Mouse (Mus musculus) CH12.LX (cell line): ENCODE measurements around the gene Arhgef7. TPM values are rescaled to one million over a fixed set of nuclear protein-coding genes. Genes with fewer than 3 reads are reported as not detected.

Experiments
- DNase-seq: peaks from one replicate; pipeline ENCODE4 v3.0.0-alpha.2; 2013; ENCODE audit errors: extremely low read depth
- H3K27ac ChIP-seq: 2 replicates; pipeline ENCODE4 v1.5.1; 2012; ENCODE audit warnings: low read depth, mild to moderate bottlenecking, control low read depth, moderate library complexity; ENCODE audit not compliant: insufficient read depth
- H3K27me3 ChIP-seq: replicated peaks from 2 replicates; pipeline ENCODE3; 2012; ENCODE audit warnings: inconsistent platforms
- H3K36me3 ChIP-seq, 2 experiments: replicated peaks in 1 of 2; 2 replicates each; pipeline versions ENCODE3 to v1.6.1; 2012; ENCODE audit warnings: inconsistent platforms in 1 of 2, low read length in 1 of 2, mild to moderate bottlenecking in 1 of 2, mixed read lengths in 1 of 2, moderate library complexity in 1 of 2; ENCODE audit not compliant: control insufficient read depth in 1 of 2, insufficient read depth in 1 of 2
- H3K4me1 ChIP-seq, 2 experiments: 2 replicates each; pipeline ENCODE4 v1.6.1; 2012; ENCODE audit warnings: inconsistent platforms in 1 of 2, moderate library complexity in 1 of 2; ENCODE audit not compliant: insufficient read depth in 2 of 2, control insufficient read depth in 1 of 2
- H3K4me2 ChIP-seq: 2 replicates; pipeline ENCODE4 v1.6.1; 2012; ENCODE audit warnings: low read depth, mild to moderate bottlenecking, control low read depth; ENCODE audit not compliant: poor library complexity, insufficient read depth, severe bottlenecking
- H3K4me3 ChIP-seq, 3 experiments: fragments of 150-350 bp in 1 of 3; sonication (generic) in 1 of 3; replicated peaks in 1 of 3; 2 replicates each; pipeline versions ENCODE3 to v1.5.1; 2011 to 2012; ENCODE audit warnings: low read depth in 2 of 3, low read length in 2 of 3, mild to moderate bottlenecking in 2 of 3, moderate library complexity in 2 of 3, control low read depth in 1 of 3, improper control_type of control experiment in 1 of 3, inconsistent platforms in 1 of 3, mixed read lengths in 1 of 3; ENCODE audit not compliant: poor library complexity in 1 of 3
- H3K79me2 ChIP-seq: replicated peaks from 2 replicates; pipeline ENCODE4 v1.6.1; 2012; ENCODE audit warnings: mild to moderate bottlenecking, moderate library complexity; ENCODE audit not compliant: control insufficient read depth, poor library complexity, insufficient read depth, severe bottlenecking; ENCODE audit errors: extremely low read depth
- H3K9ac ChIP-seq: 2 replicates; pipeline ENCODE4 v1.6.1; 2012; ENCODE audit warnings: low read depth, mild to moderate bottlenecking, control low read depth, moderate library complexity; ENCODE audit not compliant: insufficient read depth
- H3K9me3 ChIP-seq: replicated peaks from 2 replicates; pipeline ENCODE3; 2012; ENCODE audit warnings: low read length, inconsistent platforms, mixed read lengths
- CHD1 ChIP-seq: IDR thresholded peaks from 2 replicates; pipeline ENCODE4 v1.6.1; 2012; ENCODE audit warnings: low read depth, low read length, improper control_type of control experiment, inconsistent platforms
- CTCF ChIP-seq, 2 experiments: IDR thresholded peaks in 1 of 2; conservative IDR thresholded peaks in 1 of 2; 2 replicates each; pipeline ENCODE4 v1.5.1; 2011 to 2012; ENCODE audit warnings: low read depth in 2 of 2, low read length in 2 of 2, improper control_type of control experiment in 1 of 2, inconsistent platforms in 1 of 2, mild to moderate bottlenecking in 1 of 2, moderate library complexity in 1 of 2
- E2F4 ChIP-seq: IDR thresholded peaks from 2 replicates; pipeline ENCODE4 v1.6.1; 2011; ENCODE audit warnings: low read depth, low read length, improper control_type of control experiment; ENCODE audit not compliant: insufficient replicate concordance
- ELF1 ChIP-seq: IDR thresholded peaks from 2 replicates; pipeline ENCODE4 v1.6.1; 2014; ENCODE audit warnings: low read depth, mild to moderate bottlenecking, inconsistent platforms, low read length, improper control_type of control experiment
- EP300 ChIP-seq: IDR thresholded peaks from 2 replicates; pipeline ENCODE4 v1.6.1; 2011; ENCODE audit warnings: low read length, improper control_type of control experiment
- ETS1 ChIP-seq: conservative IDR thresholded peaks from 2 replicates; pipeline ENCODE4 v1.6.1; 2012; ENCODE audit warnings: low read depth, mild to moderate bottlenecking, inconsistent platforms, low read length, improper control_type of control experiment, moderate library complexity
- HCFC1 ChIP-seq: IDR thresholded peaks from 2 replicates; pipeline ENCODE4 v1.6.1; 2012; ENCODE audit warnings: low read depth, mild to moderate bottlenecking, inconsistent platforms, low read length, improper control_type of control experiment
- KAT2A ChIP-seq: IDR thresholded peaks from 2 replicates; pipeline ENCODE4 v1.6.1; 2012; ENCODE audit warnings: low read length, improper control_type of control experiment, inconsistent platforms; ENCODE audit not compliant: insufficient replicate concordance
- MAZ ChIP-seq: IDR thresholded peaks from 2 replicates; pipeline ENCODE4 v1.6.1; 2012; ENCODE audit warnings: low read depth, mild to moderate bottlenecking, inconsistent platforms, low read length, improper control_type of control experiment, moderate library complexity
- MEF2A ChIP-seq: IDR thresholded peaks from 2 replicates; pipeline ENCODE4 v1.6.1; 2014; ENCODE audit warnings: low read depth, mild to moderate bottlenecking, inconsistent platforms, low read length, improper control_type of control experiment, borderline replicate concordance
- MXI1 ChIP-seq: IDR thresholded peaks from 2 replicates; pipeline ENCODE4 v1.6.1; 2011; ENCODE audit warnings: mild to moderate bottlenecking, low read depth, low read length, improper control_type of control experiment
- MYC ChIP-seq: IDR thresholded peaks from 2 replicates; pipeline ENCODE4 v1.6.1; 2011; ENCODE audit warnings: low read depth, mild to moderate bottlenecking, improper control_type of control experiment, low read length
- NRF1 ChIP-seq: IDR thresholded peaks from 2 replicates; pipeline ENCODE4 v1.6.1; 2014; ENCODE audit warnings: low read depth, mild to moderate bottlenecking, inconsistent platforms, low read length, improper control_type of control experiment, moderate library complexity
- POLR2AphosphoS2 ChIP-seq: IDR thresholded peaks from 2 replicates; pipeline ENCODE4 v1.6.1; 2011; ENCODE audit warnings: low read depth, low read length, improper control_type of control experiment
- RAD21 ChIP-seq: IDR thresholded peaks from 2 replicates; pipeline ENCODE4 v1.6.1; 2011; ENCODE audit warnings: low read depth, mild to moderate bottlenecking, low read length, improper control_type of control experiment, moderate library complexity
- RCOR1 ChIP-seq: conservative IDR thresholded peaks from 2 replicates; pipeline ENCODE4 v1.6.1; 2012; ENCODE audit warnings: low read depth, mild to moderate bottlenecking, inconsistent platforms, low read length, improper control_type of control experiment
- SMC3 ChIP-seq: IDR thresholded peaks from 2 replicates; pipeline ENCODE4 v1.6.1; 2011; ENCODE audit warnings: low read depth, low read length, improper control_type of control experiment
- TCF12 ChIP-seq: IDR thresholded peaks from 2 replicates; pipeline ENCODE4 v1.6.1; 2014; ENCODE audit warnings: low read depth, mild to moderate bottlenecking, inconsistent platforms, low read length, improper control_type of control experiment
- UBTF ChIP-seq: IDR thresholded peaks from 2 replicates; pipeline ENCODE4 v1.6.1; 2012; ENCODE audit warnings: low read depth, mild to moderate bottlenecking, inconsistent platforms, low read length, improper control_type of control experiment, moderate library complexity
- USF1 ChIP-seq: IDR thresholded peaks from 2 replicates; pipeline ENCODE4 v1.6.1; 2014; ENCODE audit warnings: low read depth, mild to moderate bottlenecking, inconsistent platforms, low read length, improper control_type of control experiment
- USF2 ChIP-seq: conservative IDR thresholded peaks from 2 replicates; pipeline ENCODE4 v1.6.1; 2011; ENCODE audit warnings: low read depth, low read length, improper control_type of control experiment
- ZKSCAN1 ChIP-seq: IDR thresholded peaks from 2 replicates; pipeline ENCODE4 v1.6.1; 2012; ENCODE audit warnings: low read depth, inconsistent platforms, low read length, improper control_type of control experiment, borderline replicate concordance
- ZNF384 ChIP-seq: IDR thresholded peaks from 2 replicates; pipeline ENCODE4 v1.6.1; 2012; ENCODE audit warnings: low read depth, low read length, improper control_type of control experiment, inconsistent platforms
- dilution Hi-C: fragments of 300-500 bp; cut with MboI; formaldehyde crosslinking; loops from 2 replicates; pipeline ENCODE4 v1.14.3; 2020; ENCODE audit warnings: low sequenced_read_pairs; ENCODE audit not compliant: extremely low pct_unique_long_range_greater_than_20kb, extremely low pct_ligation_motif_present
- in situ Hi-C: fragments of 300-500 bp; cut with MboI; formaldehyde crosslinking; loops from 3 replicates; pipeline ENCODE4 v1.14.3; 2019; ENCODE audit warnings: low sequenced_read_pairs, low pct_ligation_motif_present, low pct_unique_long_range_greater_than_20kb, mixed read lengths
- polyA plus RNA-seq: library from polyadenylated mRNA; unstranded; fragments of >175 nt; gene quantifications from 2 replicates; pipeline ENCODE4 v1.2.1, GENCODE M21; 2012; ENCODE audit warnings: low read depth; ENCODE audit not compliant: insufficient read length
- total RNA-seq, 2 experiments: library from RNA; depleted of rRNA; stranded (reverse); fragments of 300-350 nt in 1 of 2; fragments of >200 nt in 1 of 2; gene quantifications; 2 replicates each; pipeline ENCODE4 v1.2.3; 2012 to 2014

Arhgef7 gene
- total and polyA plus RNA-seq, 3 experiments, result 8.5 to 28.7 (median 17.0) TPM

DNA sequence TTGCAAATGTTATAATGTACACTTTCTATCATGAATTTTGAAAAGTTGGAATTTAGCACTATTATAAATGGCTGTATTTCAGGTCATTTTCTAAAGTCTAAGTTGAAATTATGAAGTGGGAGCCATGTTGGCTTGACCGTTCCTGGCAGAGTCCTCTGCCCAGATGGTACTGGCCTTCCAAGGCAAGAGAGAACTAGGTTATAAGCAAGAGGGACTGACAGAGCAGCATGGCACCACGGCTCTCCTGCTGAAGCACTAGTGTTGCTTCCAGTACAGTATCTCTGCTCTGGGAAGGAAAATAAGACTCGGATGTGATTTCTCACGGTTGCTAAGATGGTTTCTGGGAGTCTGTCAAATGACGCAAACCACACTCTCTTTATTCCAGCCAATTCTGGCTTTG, 34.5 kb downstream of the Arhgef7 start:
- Histone ChIP-seq H3K27me3 (no peaks in the 10 kb centered on the region), H3K36me3 (peaks cover 0 to 50% of the 10 kb centered on the region in 2 experiments), H3K4me3 (no peak overlapping the region), H3K4me2 (no peak overlapping the region), H3K4me1 (peaks cover 14 to 30% of the 10 kb centered on the region in 2 experiments)
- TF ChIP-seq ETS1, result no peak
- TF ChIP-seq, all 38 proteins: peak for 0
- Histone ChIP-seq H3K9me3 (no peaks in the 10 kb centered on the region), H3K9ac (no peak overlapping the region), H3K27ac (no peak overlapping the region), H3K79me2 (peaks cover 43% of the 10 kb centered on the region)
- in situ Hi-C loops, result no loop called here
- dilution Hi-C loops, result no loop called here
- DNase-seq, result no peak

- Histone ChIP-seq H3K4me1 (peaks cover 20 to 32% of the 10 kb centered on the region in 2 experiments), H3K36me3 (peaks cover 0 to 57% of the 10 kb centered on the region in 2 experiments), H3K4me3 (no peak overlapping the region), H3K9ac (no peak overlapping the region), H3K27ac (no peak overlapping the region), H3K9me3 (no peaks in the 10 kb centered on the region), H3K27me3 (no peaks in the 10 kb centered on the region), H3K4me2 (no peak overlapping the region), H3K79me2 (peaks cover 43% of the 10 kb centered on the region)
- in situ Hi-C loops, result no loop called here
- no peak for TF ChIP-seq USF1
- TF ChIP-seq MAZ, result no peak
- no peak for TF ChIP-seq NRF1
- TF ChIP-seq MXI1, result no peak
- no peak for DNase-seq
- dilution Hi-C loops, result no loop called here
Measured at GRCm38 (mm10) chr8:11762821-11763220, 35.3 kb downstream of the Arhgef7 start.

- in situ Hi-C loops, result no loop called here
- dilution Hi-C loops, result no loop called here
- TF ChIP-seq MEF2A (peak; percentile 44; the same call in 1 of the 2 replicates), ZNF384 (no peak), CHD1 (no peak), E2F4 (no peak), KAT2A (no peak), ELF1 (peak; percentile 33; the same call in 1 of the 2 replicates), EP300 (peak; percentile 64), USF2 (no peak), MXI1 (no peak), TCF12 (no peak), RCOR1 (no peak), CTCF (conservative IDR thresholded peaks at IDR 0.05 in 1 of 2, IDR thresholded peaks at IDR 0.05 in 1 of 2; ENCODE audit: low read depth in 2 of 2, low read length in 2 of 2) (no peak), ZKSCAN1 (no peak), RAD21 (no peak), MYC (no peak), ETS1 (peak; percentile 28; the same call in 1 of the 2 replicates), SMC3 (no peak), UBTF (no peak), POLR2AphosphoS2 (no peak), HCFC1 (no peak)
- H3K79me2 ChIP-seq, result peaks cover 13% of the 10 kb centered on the region
- peaks cover 22 to 26% of the 10 kb centered on the region in 2 experiments for H3K4me1 ChIP-seq
- no peaks in the 10 kb centered on the region for H3K9me3 ChIP-seq
- H3K36me3 ChIP-seq, result peaks cover 3 to 80% of the 10 kb centered on the region in 2 experiments
- peak; percentile 57 for DNase-seq
- H3K4me3 ChIP-seq, result no peak overlapping the region
- no peaks in the 10 kb centered on the region for H3K27me3 ChIP-seq
- no peak overlapping the region for H3K9ac ChIP-seq
- H3K4me2 ChIP-seq, result no peak overlapping the region
- H3K27ac ChIP-seq, result peak overlapping the region; percentile 29; the same call in 1 of the 2 replicates
Measured at GRCm38 (mm10) chr8:11767213-11767840, 39.8 kb downstream of the Arhgef7 start.
